Mouse (Mus musculus) adipocyte (in vitro differentiated cells): ENCODE measurements around the gene Lrriq1.

Source experiments
- DNase-seq: peaks from one replicate; pipeline ENCODE4 v3.0.0-alpha.2; 2016; ENCODE audit warnings: low spot score

The Lrriq1 gene

DNA sequence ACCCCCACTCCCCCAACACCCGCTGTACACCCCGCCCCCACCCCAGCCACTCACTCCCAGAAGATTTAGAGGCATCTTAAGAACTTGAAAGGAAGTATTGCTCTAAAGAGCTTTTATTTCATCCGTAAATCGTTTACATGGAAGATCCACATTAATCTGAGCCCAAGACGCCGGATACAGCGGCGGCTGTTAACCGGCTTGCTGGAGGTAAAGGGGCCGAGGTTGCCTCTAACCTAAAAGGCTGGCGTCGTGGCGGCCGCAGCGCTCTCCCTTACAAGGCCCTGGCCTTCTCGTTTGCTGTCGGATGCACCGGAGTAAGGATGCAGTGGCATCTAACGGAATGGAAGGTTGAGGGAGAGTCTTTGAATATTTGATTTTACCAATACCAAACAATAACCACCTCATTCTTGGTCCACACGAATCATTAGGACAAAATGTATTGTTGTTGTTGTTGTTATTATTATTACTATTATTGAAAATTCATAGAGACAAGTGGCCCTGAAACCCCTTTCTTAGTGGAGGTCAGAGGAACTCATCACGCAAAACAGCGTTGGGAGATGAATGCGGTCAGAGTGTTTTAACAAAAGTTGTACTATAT lies 206.9 kb downstream of the Lrriq1 start:
- no peak for DNase-seq

DNA sequence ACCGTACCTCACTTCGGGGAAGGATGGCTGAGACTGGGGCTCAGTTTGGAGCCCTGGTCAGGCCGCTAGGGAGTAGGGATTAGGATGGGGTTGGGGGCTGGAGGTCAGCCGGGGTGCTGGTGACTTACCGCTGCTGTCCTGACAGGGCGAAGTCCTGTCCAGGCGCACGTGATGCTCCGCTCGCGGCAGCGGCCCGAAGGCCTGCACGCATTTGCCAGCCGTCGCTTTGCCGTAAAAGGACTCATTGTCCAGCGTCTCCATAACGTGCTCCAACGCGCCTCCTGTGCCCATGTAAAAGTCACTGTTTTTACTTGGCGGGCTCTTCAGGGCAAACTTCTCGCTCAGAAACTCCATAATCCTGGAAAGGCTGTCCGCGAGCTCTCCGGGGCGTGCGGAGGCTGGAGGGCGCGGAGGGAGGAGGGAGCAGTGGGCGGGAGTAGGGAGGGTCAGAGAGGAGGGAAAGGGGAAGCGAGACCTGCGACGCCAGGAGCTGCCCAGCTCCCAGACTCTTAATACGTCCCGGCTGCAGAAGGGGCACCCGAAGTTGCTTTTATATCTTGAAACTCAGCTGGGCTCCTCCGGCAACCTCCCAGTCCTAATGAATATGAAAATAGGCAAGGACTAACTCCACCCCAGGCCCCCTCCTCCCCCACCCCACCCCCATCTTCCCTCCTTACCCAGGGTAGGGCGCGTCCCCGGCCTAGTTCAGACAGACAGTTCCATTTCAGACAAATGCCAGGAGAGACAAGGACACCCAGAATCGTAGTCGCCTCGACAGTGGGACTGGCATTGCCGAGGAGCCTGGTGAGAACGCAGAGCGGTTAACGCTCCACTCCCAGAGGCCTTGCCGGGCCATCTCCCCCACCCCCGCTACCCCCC lies 207.6 kb downstream of the Lrriq1 start:
- no peak for DNase-seq

DNA sequence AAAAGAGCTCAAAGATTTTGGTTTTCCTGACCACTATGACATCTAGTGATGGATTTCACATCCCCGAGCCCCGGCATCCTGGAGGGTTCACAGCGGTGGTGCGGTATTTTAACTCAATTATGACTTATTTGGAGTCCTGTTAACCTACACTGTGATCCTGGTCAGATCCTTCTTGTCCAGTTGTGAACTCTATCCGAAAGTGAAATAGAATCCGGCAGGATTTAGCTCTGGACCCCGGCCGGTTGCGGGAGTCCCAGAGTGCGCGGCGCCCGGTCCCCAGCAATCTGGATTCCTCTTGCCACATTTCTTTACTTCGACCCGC lies 208.2 kb downstream of the Lrriq1 start:
- DNase-seq, result no peak

DNA sequence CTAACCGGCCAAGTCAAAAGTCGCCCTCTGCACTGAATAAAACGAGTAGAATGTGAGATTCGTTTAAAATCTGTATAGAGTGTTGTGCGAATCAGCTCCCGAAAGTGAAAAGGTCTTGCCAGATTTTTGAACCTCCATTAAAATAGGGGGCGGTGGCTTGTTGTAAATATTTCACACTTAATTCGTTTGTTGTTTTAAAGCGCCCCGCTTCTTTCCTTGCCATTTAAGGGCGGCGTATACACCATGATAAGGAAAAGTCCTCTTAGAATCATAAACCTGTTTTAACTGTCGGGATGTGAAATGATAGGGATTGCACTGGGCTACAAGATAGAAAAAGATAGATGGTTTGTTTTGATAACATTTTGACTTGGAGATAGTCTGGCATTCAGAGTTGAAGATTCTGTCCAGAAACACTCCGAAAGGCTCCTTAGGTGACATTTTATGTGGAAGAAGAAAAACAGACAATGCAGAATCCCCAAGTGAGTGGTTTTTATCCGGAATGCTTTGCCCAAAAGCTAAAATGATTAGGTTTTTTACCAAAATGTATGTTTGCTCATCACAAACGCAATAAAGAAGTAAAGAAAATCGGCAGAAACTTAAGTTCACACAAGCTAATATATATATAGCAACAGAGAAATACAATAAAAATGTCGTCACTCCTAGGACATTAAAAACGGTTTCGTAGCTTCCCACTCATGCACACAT lies 208.7 kb downstream of the Lrriq1 start:
- DNase-seq, result no peak

DNA sequence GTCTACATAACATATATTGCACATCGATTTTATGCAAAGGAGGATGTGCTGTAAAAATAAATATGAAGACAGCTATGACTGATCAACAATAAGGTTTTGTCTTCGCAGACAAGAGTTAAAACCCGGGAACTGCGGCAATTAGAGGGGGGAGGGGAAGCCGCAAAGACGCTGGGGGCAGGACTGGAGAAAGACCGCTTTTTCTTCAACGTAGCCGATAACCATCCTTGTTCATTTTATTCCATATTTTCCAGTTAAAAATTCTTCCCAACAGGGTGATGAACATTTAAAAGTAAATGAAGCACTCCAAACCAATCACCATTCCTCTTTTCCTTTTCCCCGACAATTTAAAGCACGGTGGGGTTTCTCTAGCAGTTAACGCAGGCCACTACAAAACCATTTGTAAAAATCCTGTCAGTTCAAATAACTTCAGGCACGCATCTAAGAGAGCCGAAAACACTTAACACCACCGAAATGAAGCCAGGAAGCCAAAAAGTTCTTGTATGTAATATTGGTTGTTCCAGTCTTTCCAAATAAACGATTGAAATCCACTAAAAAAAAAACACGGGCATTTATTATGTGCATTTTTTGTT lies 209.4 kb downstream of the Lrriq1 start:
- DNase-seq, result no peak

DNA sequence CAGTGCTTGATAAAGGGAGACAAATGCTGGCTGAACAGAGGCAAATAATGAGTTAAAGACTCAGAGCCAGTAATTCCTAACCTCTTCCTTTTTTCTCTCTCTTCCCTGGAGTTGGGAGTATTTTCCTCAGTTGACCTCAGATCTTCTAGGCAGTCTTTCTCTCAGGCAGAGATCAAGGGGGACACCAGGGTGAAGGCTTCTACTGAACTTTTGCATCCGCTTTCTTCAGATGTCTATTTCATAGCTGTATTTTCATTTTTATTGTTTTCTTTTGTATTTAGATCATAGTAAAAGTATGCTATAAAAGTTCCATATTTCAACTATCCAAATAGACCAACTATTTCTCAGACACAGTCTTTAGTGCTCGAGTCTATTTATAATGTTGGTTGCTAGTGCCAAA lies 233.6 kb downstream of the Lrriq1 start:
- no peak for DNase-seq

DNA sequence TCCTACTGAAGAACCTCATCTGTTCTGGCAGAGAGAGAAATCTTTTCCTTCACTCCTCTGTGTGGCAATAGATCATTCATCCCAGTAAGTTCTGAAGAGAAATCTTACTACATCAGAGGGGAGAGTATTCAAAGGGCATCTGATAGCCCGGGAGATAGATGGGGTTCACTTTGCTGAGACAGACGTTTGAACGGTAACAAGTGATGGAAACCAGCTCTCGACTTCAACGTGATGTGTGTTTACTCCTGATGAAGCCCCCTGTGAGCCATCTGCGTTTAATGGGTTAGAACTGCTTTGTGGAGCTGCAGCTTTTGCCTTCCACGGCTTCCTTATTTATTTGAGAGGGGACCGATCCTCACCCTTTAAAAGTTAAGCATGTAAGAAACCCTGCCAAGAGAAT lies 235.2 kb downstream of the Lrriq1 start:
- no peak for DNase-seq

DNA sequence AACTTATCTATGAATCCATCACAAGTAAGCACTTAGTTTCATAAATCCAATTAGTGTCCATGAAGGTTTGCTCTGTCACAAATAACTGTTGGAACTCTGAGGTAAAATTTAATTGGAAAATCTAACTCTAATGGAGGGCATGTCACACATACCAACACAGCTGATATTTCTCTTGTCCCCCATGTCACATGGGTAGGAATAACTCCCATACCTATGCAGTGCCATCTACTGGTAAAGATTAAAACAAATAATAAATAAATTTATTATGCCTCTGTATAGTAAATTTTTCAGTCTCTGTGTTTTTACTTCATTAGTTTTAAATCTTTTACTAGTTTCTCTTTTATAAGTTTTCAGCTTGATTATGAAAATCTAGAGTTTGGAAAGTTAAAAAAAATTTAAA lies 236.5 kb downstream of the Lrriq1 start:
- DNase-seq, result no peak
